Mouse (Mus musculus): ENCODE measurements around the gene Supt20.
A peak's percentile ranks its signal among the peaks of the same experiment; 100 is the strongest.
"Not testable (repeated sequence)": the region's sequence is repeated elsewhere in the genome, so short reads cannot be mapped to it uniquely, and the experiment has no call there.

The Supt20 gene

GRCm38 (mm10) chr3:54704106-54704505 lies 11.5 kb downstream of the Supt20 start:
- not testable (repeated sequence) for DNase-seq (ENCODE audit: low spot score)

GRCm38 (mm10) chr3:54708972-54709371 lies 16.4 kb downstream of the Supt20 start:
- DNase-seq (ENCODE audit: low spot score), result no peak

GRCm38 (mm10) chr3:54714253-54714652 lies 21.6 kb downstream of the Supt20 start, which contains the start of gene Gm21958:
TSS of gene Gm21958 (minus strand) at chr3:54714353.
- no peak for DNase-seq (ENCODE audit: low spot score)

- DNase-seq (ENCODE audit: low spot score), result no peak
Measured at GRCm38 (mm10) chr3:54715461-54715860, 22.9 kb downstream of the Supt20 start.

- no peak for DNase-seq (ENCODE audit: low spot score)
Measured at GRCm38 (mm10) chr3:54717348-54717747, 24.7 kb downstream of the Supt20 start.

GRCm38 (mm10) chr3:54718947-54719346 lies 26.3 kb downstream of the Supt20 start:
- no peak for DNase-seq (ENCODE audit: low spot score)

- no peak for DNase-seq (ENCODE audit: low spot score)
Measured at GRCm38 (mm10) chr3:54723741-54724500, 31.3 kb downstream of the Supt20 start.

GRCm38 (mm10) chr3:54725344-54725743 lies 32.7 kb downstream of the Supt20 start:
- no peak for DNase-seq (ENCODE audit: low spot score)

- DNase-seq (ENCODE audit: low spot score), result no peak
Measured at GRCm38 (mm10) chr3:54727588-54727987, 35.0 kb downstream of the Supt20 start.

- no peak for DNase-seq (ENCODE audit: low spot score)
Measured at GRCm38 (mm10) chr3:54728100-54728499, 35.5 kb downstream of the Supt20 start.

- no peak for DNase-seq (ENCODE audit: low spot score)
Measured at GRCm38 (mm10) chr3:54731626-54732150, 39.1 kb downstream of the Supt20 start.

- DNase-seq (ENCODE audit: low spot score), result no peak
Measured at GRCm38 (mm10) chr3:54732371-54732770, 39.8 kb downstream of the Supt20 start.

- peak; percentile 88 for DNase-seq (ENCODE audit: low spot score)
Measured at GRCm38 (mm10) chr3:54734411-54735246, 42.0 kb downstream of the Supt20 start.

- DNase-seq (ENCODE audit: low spot score), result peak; percentile 87
Measured at GRCm38 (mm10) chr3:54735247-54736046, 42.8 kb downstream of the Supt20 start, which contains the start of the genes Exosc8 and Alg5. TSS of gene Exosc8 (minus strand) at chr3:54735393. TSS of gene Alg5 (plus strand) at chr3:54735539.

GRCm38 (mm10) chr3:54736101-54736927 lies 43.7 kb downstream of the Supt20 start:
- no peak for DNase-seq (ENCODE audit: low spot score)

- DNase-seq (ENCODE audit: low spot score), result no peak
Measured at GRCm38 (mm10) chr3:54737317-54737716, 44.7 kb downstream of the Supt20 start.

GRCm38 (mm10) chr3:54741965-54742364 lies 49.4 kb downstream of the Supt20 start:
- no peak for DNase-seq (ENCODE audit: low spot score)

GRCm38 (mm10) chr3:54745799-54746198 lies 53.2 kb downstream of the Supt20 start:
- DNase-seq (ENCODE audit: low spot score), result peak; percentile 28

- DNase-seq (ENCODE audit: low spot score), result no peak
Measured at GRCm38 (mm10) chr3:54753411-54753810, 60.8 kb downstream of the Supt20 start.

GRCm38 (mm10) chr3:54755145-54756041 lies 62.8 kb downstream of the Supt20 start, which contains the start of gene Smad9:
TSS of gene Smad9 (plus strand) at chr3:54755582.
- DNase-seq (ENCODE audit: low spot score), result peak; percentile 60
